8 mouse cellular contexts compared by ENCODE assay signal in genomic region chr1:185362677-185363520, GRCm38 (mm10). TPM values are rescaled to one million over a fixed set of nuclear protein-coding genes. Genes with fewer than 3 reads are reported as not detected.
DNase-seq lines count a peak whose midpoint lies in the region; ATAC-seq and TF ChIP-seq lines count a peak whose summit lies in the region.

Gene Eprs (plus strand): TSS chr1:185363044.

- no peaks in the 10 kb centered on the region for H3K9me3 ChIP-seq in heart, embryonic 12.5 days (replicated peaks)
- H3K9me3 ChIP-seq in kidney, postnatal 0 days (replicated peaks; ENCODE audit: low read length) = no peaks in the 10 kb centered on the region
- no peaks in the 10 kb centered on the region for H3K9me3 ChIP-seq in liver, embryonic 11.5 days (ENCODE audit: control insufficient read depth, low read length)
- H3K9me3 ChIP-seq in stomach, embryonic 14.5 days (ENCODE audit: control insufficient read depth, low read depth, low read length) = no peaks in the 10 kb centered on the region

- peak within 1 kb of the TSS; percentile 78 for H3K4me3 ChIP-seq in heart, embryonic 12.5 days
- peak within 1 kb of the TSS; percentile 94 for H3K4me3 ChIP-seq in kidney, postnatal 0 days (replicated peaks; ENCODE audit: low read depth, low read length)
- peak within 1 kb of the TSS; percentile 91 for H3K4me3 ChIP-seq in liver, embryonic 11.5 days (ENCODE audit: low read depth, low read length)
- peak within 1 kb of the TSS; percentile 99 for H3K4me3 ChIP-seq in stomach, embryonic 14.5 days (ENCODE audit: low read depth, low read length)

- WGBS in heart, embryonic 12.5 days = 0% methylated on average over 92 of the region's 92 CpGs
- under 1% methylated on average over 83 of the region's 92 CpGs for WGBS in kidney, postnatal 0 days
- under 1% methylated on average over 92 of the region's 92 CpGs for WGBS in liver, embryonic 11.5 days
- under 1% methylated on average over 91 of the region's 92 CpGs for WGBS in stomach, embryonic 14.5 days

- peak within 1 kb of the TSS; percentile 89 for H3K27ac ChIP-seq in heart, embryonic 12.5 days (ENCODE audit: poor library complexity, severe bottlenecking)
- H3K27ac ChIP-seq in kidney, postnatal 0 days = peak within 1 kb of the TSS; percentile 95
- peak within 1 kb of the TSS; percentile 90 for H3K27ac ChIP-seq in liver, embryonic 11.5 days (ENCODE audit: low read depth, low read length)
- H3K27ac ChIP-seq in stomach, embryonic 14.5 days (ENCODE audit: low read length) = peak within 1 kb of the TSS; percentile 94

- no peak for TF ChIP-seq CTCF in kidney, postnatal 0 days (IDR thresholded peaks at IDR 0.05; ENCODE audit: low read depth)

- H3K9ac ChIP-seq in heart, embryonic 12.5 days = peak within 1 kb of the TSS; percentile 90
- H3K9ac ChIP-seq in kidney, postnatal 0 days (ENCODE audit: low read depth, low read length) = peak within 1 kb of the TSS; percentile 92
- peak within 1 kb of the TSS; percentile 95 for H3K9ac ChIP-seq in liver, embryonic 11.5 days (ENCODE audit: low read depth, low read length)
- peak within 1 kb of the TSS; percentile 87 for H3K9ac ChIP-seq in stomach, embryonic 14.5 days (replicated peaks; ENCODE audit: low read depth, low read length)

- ATAC-seq in erythroid progenitor cell, adult 5-6 weeks (replicated peaks; ENCODE audit: low FRiP score, poor library complexity, severe bottlenecking) = peak; percentile 96
- ATAC-seq in heart, embryonic 12.5 days (ENCODE audit: insufficient number of reproducible peaks, low FRiP score) = peak; percentile 97
- peak; percentile 97 for ATAC-seq in kidney, postnatal 0 days (replicated peaks; ENCODE audit: low FRiP score, low read depth)
- ATAC-seq in liver, embryonic 11.5 days (replicated peaks; ENCODE audit: low FRiP score) = peak; percentile 95
- ATAC-seq in stomach, embryonic 14.5 days (ENCODE audit: insufficient number of reproducible peaks, insufficient read depth, low FRiP score, low read depth) = peak; percentile 97

- H3K4me1 ChIP-seq in heart, embryonic 12.5 days (replicated peaks) = peaks cover 24% of the 10 kb centered on the region
- H3K4me1 ChIP-seq in kidney, postnatal 0 days (replicated peaks; ENCODE audit: insufficient read depth, low read length) = peaks cover 12% of the 10 kb centered on the region; the same call in 1 of the 2 replicates
- peaks cover 12% of the 10 kb centered on the region for H3K4me1 ChIP-seq in liver, embryonic 11.5 days (replicated peaks; ENCODE audit: control insufficient read depth, insufficient read depth, low read length)
- peaks cover 16% of the 10 kb centered on the region for H3K4me1 ChIP-seq in stomach, embryonic 14.5 days (ENCODE audit: control insufficient read depth, insufficient read depth, low read length)

- H3K27me3 ChIP-seq in heart, embryonic 12.5 days (replicated peaks) = no peaks in the 10 kb centered on the region
- H3K27me3 ChIP-seq in kidney, postnatal 0 days (ENCODE audit: insufficient read depth, low read length) = no peaks in the 10 kb centered on the region
- H3K27me3 ChIP-seq in liver, embryonic 11.5 days (replicated peaks; ENCODE audit: control insufficient read depth, insufficient read depth, low read length) = no peaks in the 10 kb centered on the region
- H3K27me3 ChIP-seq in stomach, embryonic 14.5 days (ENCODE audit: control insufficient read depth, insufficient read depth, low read length) = no peaks in the 10 kb centered on the region

- DNase-seq in CD4-positive helper T cell, adult 2 months (ENCODE audit: low read depth, low spot score) = peak; percentile 99
- peak; percentile 96 for DNase-seq in brain, embryonic 18.5 days (ENCODE audit: low read depth, low spot score)
- DNase-seq in kidney, postnatal 0 days (ENCODE audit: low spot score) = peak; percentile 98
- DNase-seq in liver, embryonic 11.5 days (ENCODE audit: low spot score) = peak; percentile 98
- DNase-seq in naive thymus-derived CD4-positive, alpha-beta T cell, adult 2 months (ENCODE audit: low read depth) = peak; percentile 99

- peaks cover 11% of the 10 kb centered on the region for H3K36me3 ChIP-seq in heart, embryonic 12.5 days
- peaks cover 5% of the 10 kb centered on the region; the same call in 1 of the 2 replicates for H3K36me3 ChIP-seq in kidney, postnatal 0 days (ENCODE audit: insufficient read depth, low read length)
- H3K36me3 ChIP-seq in liver, embryonic 11.5 days (ENCODE audit: control insufficient read depth, insufficient read depth, low read length) = no peaks in the 10 kb centered on the region
- peaks cover 12% of the 10 kb centered on the region for H3K36me3 ChIP-seq in stomach, embryonic 14.5 days (ENCODE audit: control insufficient read depth, insufficient read depth, low read length)

- peak within 1 kb of the TSS; percentile 81 for H3K4me2 ChIP-seq in heart, embryonic 12.5 days
- peak within 1 kb of the TSS; percentile 77 for H3K4me2 ChIP-seq in kidney, postnatal 0 days (ENCODE audit: low read length)
- H3K4me2 ChIP-seq in liver, embryonic 11.5 days = peak within 1 kb of the TSS; percentile 88
- peak within 1 kb of the TSS; percentile 81 for H3K4me2 ChIP-seq in stomach, embryonic 14.5 days (replicated peaks; ENCODE audit: low read depth, low read length)

RNA-seq across cellular contexts. Expression of gene Eprs, which starts in this region (rescaled TPM):
- 27.0 and 41.9 TPM in 2 replicates for total RNA-seq in erythroid progenitor cell, adult 5-6 weeks (2015; ENCODE audit: low replicate concordance)
- 38.1 and 46.3 TPM in 2 replicates for total RNA-seq in erythroid progenitor cell, adult 5-6 weeks (2017; ENCODE audit: low replicate concordance)
- 110 and 115 TPM in 2 replicates for polyA plus RNA-seq in heart, embryonic 12.5 days (2016; fragmentation: Nextera tagmentation; extraction: Ambion mirVana)
- polyA plus RNA-seq in kidney, postnatal 0 days (2015; fragmentation: Nextera tagmentation; extraction: Ambion mirVana) = 101 and 106 TPM in 2 replicates
- polyA plus RNA-seq in liver, embryonic 11.5 days (2014; fragmentation: Nextera tagmentation; extraction: Ambion mirVana) = 180 and 202 TPM in 2 replicates
- 167 and 169 TPM in 2 replicates for polyA plus RNA-seq in stomach, embryonic 14.5 days (2014; fragmentation: Nextera tagmentation; extraction: Ambion mirVana)

Comparison
In these comparisons a context has a peak if more than half of its experiments do, and no peak if none do; other contexts are left out.
1. Peak in every context shown above with its lines: DNase-seq, ATAC-seq, H3K4me3 ChIP-seq and H3K27ac ChIP-seq.